Mouse (Mus musculus) left cerebral cortex, adult 11 months (tissue): ENCODE data around the gene Gm20388.

Experiments
- DNase-seq: peaks from one replicate; pipeline ENCODE4 v3.0.0; 2022; ENCODE audit warnings: low spot score

Gene Gm20388

DNA sequence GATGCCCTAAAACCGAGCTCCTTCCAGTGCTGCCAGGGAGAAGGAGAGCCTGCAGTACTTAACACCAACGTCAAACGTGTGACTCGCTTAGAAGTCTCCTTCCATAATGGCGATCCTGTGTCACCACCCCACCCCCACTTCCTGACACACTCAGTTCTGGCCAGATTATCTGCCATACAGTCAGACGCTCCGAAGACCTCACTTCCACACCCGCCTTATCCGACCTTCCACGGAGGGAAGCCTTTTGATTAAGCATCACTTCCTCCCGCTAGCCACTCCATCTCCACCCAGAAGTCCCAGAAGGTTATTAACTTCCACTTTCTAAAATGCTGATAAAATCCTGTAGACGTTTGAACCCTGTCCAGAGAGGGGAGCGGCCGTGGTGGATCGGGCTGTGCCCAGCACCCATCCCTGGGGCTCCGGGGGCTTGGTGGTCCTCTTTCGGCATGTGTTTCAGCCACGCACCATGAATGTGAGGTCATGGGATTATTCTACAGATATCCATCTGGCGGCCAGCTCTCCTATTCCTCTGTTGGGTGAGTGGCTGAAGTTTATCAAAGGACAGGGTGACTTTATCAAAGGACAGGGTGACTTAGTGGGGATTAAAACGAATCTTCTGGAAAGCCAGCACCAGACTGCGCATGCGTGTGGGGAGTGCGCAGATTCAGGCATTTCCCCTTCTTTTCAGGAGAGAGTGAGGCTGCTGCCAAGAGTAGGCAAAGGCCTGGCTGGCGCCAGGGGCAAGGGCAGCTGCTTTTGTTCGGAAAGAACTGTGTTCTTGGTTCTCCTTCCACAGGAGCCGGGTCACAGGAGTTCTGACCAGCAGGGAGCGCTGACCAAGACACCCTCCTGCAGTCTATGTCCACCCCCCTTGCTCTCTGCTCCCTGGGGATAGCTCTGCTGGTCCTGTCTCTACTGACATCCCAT, 1260.2 kb downstream of the Gm20388 start:
- peak; percentile 7 for DNase-seq

DNA sequence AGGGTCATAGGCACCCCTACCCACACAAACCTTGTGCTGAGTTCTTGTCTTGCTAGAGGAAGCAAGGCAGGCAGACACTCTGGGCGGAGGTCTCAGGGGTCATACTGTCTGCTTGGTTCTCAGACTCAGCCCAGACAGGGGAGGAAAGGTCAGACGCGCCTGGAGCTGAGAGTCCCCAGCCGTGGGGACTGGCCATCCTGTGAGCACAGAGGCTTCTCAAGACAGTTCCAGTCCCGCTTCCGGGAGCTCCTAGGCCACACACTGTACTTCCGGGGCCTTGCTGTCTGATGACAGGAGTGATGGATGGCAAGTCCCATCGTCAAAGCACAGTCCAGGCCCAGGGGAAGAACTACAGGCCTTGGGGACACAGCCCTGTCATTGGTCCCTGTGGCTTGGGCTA, 1261.9 kb downstream of the Gm20388 start:
- DNase-seq = no peak

DNA sequence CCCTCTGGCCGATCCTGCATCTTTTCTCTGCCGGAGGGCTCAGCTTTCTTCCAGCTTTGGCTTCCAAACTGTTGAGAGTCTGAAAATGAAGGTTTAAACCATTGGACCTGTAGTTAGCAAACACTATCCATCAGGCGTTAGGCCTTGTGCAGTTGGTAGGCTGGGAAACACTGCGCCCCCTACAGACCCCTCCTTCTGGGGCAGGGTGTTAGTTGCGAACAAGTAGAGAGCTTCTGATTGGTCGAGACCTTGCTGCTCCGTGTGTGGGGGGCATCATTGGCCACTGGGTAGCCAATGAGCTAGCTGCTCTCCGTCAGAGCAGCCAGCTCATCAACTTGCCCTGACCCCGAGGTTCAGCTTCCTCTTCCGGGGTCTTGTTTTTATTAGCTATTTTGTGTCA, 1263.5 kb downstream of the Gm20388 start:
- no peak for DNase-seq

DNA sequence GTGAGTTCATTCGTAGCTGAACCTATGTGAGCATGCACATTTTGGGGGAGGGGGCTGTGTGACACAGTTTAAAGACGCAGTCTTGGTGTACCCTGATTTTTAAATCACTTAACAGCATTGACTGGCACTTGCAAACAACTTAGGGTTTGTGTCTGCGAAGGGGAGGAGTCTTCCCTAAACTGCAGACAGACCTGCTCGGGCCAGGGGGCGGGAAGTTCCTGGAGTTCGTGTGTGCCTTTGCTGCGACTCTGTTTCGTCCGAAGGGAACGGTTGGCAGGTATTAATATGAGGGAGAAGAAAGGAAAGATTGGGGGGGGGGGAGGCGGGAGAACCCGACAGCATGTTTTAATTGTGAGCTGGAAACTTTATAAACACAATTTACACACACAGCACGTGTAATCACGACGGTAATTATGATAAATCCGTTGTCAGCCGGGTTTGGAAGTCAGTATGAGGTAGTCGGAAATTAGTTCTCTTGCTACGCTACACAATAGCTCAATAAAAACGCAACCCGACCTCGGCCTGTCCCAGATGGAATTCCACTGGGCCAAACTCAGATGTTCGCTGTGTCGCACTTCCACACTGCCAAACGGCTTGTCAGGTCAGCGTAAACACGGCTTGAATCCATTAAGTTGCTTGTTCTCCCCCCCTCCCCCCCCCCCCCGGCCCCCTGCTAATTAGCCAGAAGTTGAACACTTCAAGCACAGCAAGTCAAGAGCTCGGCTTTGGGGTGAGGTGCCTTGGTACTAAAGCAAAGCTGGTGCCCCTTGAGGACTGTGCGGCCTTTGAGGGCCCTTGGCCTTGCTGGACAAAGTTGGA, 1264.3 kb downstream of the Gm20388 start:
- DNase-seq = no peak

DNA sequence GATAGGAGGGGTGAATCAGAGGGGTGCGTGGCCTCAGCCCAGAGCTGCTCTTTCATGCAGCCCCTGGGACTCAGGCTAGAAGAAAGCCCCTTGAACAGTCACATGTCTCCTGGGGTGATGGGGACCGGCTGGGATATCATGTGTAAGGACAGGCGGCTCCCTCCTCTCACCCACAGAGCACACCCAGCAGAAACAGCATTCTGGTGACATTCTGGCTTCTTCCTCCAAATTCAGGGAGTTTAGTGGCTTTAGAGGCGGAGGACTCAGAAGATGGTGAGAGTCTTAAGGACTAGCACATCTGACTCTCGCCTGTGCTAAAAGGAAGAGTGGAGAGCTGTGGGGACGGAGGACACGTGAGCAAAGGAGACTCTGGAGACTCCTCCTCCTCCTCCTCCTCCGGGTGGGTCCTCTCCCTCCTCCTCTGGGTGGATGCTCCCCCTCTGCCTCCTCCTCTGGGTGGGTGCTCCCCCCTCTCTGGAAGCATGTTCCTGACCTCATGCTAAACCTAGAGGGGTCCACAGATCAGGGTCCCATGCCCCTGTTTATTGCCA, 1265.0 kb downstream of the Gm20388 start:
- no peak for DNase-seq

DNA sequence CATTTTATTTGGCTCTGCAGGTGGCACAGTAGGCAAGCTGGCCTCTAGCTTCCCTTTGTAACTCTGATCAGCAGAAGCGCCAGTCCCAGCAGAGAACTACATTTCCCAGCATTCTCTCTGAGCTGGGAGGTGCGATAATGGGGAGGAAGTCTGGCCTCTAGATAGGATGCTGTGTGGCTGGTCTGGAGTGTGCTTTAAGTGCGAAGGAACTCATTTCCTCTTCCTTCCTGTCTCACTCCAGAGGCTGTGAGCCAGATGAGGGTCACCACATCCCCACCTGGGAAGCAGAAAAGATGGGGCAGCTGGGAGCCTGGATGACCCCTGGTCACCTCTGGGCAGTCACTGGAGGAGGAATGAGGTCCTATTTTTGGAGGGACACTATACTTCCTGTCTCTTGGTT, 1265.7 kb downstream of the Gm20388 start:
- no peak for DNase-seq

DNA sequence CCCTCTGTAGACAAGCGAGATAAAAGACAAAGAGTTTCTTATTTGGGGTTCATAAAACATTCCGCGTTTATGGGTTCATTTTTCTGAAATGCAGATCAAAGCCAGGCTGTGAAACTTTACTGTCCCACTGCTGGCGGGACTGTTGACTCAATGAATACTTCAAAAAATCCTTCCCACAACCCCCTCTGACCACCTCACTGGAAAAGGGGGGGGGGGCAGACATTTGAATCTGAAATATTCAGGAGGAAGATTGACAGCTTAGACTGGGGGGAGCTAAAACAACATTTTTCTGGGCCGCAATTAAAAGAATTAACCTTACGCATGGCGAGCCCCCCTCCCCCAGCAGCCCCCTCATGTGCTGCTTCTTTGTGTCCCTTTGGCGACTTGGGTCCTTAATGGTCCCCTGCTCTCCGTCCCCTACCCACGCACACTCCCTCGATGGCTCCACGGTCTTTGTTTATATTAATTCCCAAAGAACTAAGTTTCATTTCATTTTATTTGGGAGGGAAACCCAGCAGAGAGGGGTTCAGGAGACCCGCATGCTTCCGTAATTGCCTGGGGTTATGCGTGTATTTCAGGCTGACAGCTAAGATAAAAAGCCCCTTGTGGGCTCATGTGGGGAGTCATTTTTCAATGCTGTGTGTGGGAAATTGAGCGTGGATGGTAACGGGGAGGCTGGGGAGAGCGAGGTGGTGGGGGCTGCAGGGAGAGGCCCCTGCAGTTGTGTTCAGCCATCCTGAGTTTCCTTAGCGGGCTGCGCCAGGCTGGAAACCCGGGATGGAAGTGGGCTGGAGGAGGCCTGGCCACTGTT, 1270.0 kb downstream of the Gm20388 start:
- no peak for DNase-seq

DNA sequence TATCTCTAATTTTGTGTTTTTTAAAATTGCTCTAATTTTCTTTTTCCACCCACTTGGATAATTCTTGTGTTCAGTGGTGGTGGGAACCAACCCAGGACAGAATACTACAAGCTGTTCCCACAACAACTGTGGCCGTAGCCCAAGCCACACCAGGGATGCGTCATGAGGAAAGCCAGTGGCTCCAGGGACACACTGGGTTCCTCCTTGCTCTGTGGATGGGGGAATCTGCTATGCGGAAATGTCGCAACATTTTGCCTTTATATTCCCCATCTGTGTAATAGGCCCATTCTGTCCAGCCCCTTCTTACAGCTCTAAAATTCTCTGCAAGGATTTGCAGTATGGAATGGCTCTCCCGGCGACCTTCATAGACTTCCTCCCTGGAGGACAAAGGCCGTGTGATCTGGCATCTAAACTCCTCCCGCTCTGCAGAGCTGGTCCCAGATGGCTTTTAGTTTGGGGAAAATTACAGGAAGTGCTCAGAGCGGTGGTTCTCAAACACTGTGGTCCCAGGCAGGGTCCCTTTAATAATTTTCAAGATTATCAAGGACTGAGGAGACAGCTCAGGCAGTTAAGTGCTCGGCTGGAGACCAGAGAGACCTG, 1270.7 kb downstream of the Gm20388 start:
- no peak for DNase-seq

DNA sequence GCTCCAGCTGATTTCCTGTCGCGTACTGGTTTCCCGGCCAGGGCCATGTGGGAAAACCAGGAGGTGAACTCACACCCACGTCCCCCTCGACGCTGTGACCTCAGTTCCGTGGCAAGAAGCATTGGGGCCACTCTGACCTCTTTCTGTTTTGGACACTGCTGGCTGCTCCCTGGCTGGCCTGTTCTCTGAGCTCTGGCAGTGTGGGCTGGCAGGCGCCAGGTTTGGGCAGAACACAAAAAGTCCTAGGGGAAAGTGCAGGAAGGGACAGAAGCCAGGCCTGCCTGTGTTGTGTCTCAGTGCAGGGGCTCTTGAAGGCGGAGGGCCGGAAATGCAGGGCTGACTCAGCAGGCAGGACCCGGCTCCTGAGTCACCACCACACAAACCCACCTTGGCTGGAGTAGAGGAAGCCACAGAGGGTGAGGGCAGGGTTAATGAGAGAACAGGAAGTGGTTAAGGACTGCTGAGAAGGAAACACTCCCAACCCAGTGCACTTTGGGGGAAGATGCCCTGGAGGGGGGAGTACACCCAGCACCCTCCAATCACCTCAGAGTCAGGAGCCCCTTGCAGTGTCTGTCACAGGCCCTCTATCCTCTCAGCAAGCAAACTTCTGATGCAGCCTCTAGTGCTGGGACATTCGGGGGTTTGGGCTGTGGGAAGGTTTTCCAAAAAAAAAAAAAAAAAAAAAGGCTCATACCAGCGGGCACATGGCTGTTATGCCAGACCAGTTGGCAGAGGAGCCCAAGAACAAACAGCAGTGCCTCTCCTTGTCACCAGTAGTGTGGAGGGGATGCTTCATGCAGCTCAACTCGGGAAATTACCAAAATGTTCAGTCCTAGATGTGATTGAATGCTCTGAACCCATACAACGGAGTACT, 1277.1 kb downstream of the Gm20388 start:
- DNase-seq = no peak

DNA sequence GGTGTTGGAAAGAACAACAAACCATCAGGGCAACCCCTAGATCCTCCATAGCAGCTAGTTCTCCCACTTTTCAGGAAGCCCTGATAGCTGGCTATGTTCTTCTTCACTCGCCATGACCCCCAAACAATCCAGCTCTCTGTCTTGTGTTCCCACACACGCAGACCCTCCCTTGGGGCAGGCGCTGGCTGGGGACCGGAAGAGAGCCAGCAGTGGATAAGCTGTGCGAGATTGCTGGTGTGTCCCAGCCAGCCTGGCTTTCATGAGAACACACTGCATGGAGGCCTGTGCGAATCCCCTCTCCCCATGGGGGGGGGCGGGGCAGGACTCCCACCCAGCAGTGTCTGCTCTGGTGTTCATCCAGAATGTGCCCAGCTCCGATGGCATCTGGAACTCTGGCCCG, 1278.4 kb downstream of the Gm20388 start:
- DNase-seq = no peak

DNA sequence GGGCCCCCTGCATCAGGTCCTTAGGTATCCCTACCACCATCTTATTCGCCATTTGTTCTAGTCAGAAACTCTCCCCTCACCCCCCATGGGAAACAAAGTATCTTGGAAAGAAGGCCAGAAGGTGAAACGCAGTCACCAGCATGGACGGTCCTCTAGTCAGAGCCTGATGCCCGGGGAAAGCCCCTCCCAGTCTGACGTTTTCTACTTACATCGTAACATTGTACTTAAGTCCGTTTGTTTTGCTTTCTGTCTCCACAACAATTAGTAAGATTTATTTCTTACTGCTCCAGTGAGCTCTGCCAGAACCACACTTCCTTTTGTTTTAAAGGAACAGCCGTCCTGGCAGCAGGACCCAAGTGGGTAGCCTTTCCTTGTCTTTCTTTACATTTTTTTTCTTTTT, 1281.8 kb downstream of the Gm20388 start:
- DNase-seq = no peak

DNA sequence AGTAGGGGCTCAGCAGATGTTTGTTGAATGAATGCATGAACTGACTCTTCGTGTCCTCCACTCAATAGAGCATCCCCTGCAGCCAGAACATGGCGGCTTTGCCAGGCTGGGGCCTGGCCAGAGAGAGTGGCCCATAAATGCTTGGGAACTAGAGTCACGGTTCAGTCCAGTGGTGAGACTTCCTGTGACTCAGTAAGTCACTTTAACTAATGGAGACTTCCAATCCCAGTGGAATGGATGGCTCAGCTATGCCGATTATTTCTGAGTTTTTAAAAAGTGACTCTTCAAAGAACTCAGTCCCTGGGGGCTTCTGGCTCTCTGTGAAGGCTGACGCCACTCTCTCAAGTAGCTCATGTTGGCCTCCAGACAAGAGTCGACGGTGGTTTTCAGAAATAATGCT, 1285.3 kb downstream of the Gm20388 start:
- no peak for DNase-seq

DNA sequence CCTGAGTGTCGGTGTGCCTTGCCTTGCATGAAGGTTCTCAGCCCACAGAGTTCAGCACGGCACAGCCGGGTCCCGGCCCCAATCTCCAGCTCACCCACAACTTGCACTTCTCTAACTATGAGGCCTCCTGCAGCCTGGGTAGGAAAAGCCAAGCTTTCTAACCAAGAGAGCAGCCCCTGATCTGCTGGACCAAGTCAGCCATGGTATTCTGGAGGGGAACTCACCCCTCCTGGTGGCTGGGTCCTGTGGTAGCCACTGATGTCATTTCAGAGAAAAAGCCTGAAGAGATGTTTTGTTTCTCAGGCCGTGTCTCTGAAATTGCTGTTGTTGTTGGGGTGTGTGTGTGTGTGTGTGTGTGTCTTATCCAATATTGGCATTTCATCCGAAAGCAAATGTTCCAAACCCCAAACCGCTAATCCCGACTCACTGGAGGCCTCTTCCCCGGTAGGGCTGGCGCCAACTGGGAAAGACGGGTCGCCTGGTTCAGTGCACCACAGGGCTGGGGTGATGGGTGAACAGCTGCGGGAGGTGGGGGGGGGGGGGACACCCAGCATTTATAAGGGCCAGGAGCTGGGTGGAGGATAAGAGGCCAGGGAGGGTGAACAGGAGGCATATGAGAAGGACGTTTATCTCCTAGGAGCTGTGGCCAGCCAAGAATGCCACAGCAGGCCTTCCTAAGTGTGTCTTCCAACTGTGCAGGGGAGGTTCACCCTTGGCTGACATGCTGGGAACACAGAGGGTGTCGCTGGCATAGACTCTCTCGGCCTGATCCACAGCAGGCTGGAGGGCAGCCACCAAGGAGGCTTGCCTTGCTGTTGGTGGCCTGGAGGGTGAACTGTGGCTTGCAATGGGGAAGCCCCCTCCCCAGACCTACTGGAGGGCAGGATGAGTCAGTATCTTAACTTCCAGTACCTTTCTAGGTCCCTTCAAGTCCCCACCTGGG, 1286.4 kb downstream of the Gm20388 start:
- DNase-seq = no peak

DNA sequence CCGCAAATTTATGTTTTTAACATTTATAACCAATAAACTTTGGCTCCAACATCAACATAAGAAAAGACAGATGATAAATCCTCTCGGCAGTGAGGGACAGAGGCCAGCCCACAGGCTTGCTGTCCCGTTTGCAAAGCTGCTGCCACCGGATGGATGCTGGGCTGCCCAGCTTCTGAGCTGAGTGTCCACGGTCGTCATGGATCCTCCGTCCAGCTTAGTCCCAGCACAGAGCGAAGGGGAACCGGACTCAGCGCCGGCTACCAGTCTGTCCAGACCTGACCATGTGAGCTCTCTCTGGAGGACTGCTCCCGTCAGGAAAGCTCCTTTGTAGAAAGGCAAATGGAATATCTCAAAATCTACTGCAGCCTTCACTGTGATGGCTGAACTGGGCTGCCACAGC, 1289.4 kb downstream of the Gm20388 start:
- no peak for DNase-seq

DNA sequence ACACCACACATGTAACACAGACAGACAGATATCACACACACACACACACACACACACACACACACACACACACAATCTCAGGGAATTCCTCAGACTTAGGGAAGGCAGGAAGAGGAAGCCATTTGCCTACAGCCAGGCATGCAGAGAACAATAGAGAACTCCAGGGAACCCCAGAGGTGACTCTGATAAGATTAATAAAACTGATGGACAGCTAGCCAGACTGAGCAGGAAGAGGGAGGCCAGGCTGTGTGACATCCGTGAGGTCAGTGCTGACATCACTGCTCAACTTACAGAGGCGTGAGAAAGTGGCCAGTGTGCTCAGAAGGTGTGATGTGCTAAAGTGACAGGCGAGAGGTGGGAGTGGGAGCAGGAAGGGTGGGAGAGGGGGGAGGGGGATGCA, 1290.3 kb downstream of the Gm20388 start:
- DNase-seq = no peak

DNA sequence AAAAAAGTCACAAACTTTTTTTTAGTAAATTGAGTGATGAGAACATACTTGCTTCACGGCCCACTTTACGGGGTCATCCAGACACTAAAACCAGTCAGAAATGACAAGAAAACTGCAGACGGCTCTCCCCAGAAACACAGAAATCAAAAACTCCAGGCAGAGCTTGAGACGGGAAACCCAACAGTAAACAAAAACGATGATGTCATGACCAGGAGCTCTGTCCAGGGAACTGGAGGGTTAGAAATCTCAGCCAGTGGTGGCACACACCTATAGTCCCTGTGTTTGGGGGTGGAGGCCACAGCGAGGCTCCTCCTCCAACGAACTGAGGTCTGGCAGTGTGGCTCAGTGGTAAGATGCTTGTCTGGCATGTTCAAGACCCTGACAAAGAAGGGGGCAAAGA, 1291.0 kb downstream of the Gm20388 start:
- no peak for DNase-seq

DNA sequence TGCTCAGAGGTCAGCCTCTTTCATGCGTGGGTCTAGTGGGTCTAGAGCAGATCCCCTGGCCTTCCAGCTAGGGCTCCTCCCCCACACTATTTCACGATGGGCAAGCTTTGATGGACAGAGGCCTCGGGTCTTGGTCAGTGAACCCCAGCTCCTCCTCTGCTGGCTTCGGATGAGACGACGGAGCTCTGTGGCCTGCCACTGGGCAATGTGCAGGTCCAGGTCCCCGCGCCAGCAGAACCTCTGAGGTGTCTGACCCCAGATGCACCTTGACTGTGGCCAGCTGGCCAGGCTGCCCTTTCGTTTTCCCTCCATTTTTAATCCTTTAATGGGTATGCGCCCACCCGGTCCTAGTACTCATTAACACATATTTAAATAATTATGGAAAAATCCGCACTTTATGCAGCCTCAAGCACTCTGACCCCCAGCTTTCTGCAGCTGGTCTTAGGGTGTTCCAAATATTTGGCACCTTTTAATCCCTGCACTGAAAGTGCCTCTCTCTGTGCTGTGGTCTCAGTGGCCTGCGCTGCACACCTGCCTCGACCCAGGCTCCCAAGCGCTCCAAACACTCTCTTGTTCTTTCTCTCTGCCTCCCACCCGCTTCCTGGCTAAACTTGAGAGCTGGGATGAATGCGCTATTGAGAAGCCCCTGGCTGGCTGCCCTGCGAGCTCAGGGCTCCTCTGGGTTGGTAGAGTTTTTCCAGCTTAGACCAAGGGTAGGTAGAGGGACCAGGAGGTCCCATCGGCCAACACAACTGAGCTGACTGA, 1293.2 kb downstream of the Gm20388 start:
- peak; percentile 58 for DNase-seq

DNA sequence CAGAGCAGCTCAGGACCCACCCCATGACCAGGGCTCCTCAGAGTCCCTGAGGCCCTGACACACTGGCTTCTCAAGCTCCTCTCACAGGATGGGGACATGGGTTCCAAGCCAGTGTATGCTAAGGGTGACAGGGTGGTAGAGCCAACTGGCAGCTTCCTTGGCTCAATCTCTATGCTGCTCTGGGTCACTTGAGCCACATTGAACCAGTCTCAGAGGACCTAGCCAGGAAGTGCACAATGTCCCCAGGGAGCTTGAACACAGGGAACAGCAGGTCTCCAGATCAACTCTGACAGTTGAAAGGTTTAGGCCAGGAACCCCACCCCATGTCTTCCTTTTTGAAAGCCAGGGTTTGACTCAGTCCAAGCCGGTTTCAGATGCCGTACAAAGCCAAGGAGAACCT, 1296.5 kb downstream of the Gm20388 start:
- DNase-seq = no peak

DNA sequence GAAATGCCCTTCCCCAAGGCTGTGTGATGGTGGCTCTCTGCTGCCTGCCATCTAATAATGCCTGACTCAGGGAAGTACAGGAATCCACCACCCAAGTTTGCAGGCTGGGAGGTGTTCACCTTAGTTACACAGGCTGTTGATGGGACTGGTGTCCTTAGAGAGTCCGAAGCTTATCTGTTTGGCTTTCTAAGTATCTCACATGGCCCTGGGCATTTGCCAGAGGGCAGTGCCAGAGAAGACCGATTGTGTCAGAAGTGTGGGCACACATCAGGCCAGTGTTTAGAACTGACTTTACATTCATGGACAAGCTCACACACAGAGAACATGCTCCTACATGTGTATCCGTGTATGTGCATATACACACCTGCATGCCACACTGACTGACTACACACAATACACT, 1300.0 kb downstream of the Gm20388 start:
- no peak for DNase-seq
